Mouse (Mus musculus) ES-Bruce4 (cell line): ENCODE results near the gene Clstn2.

Source experiments
- CTCF ChIP-seq: IDR thresholded peaks from one replicate; pipeline ENCODE4 v1.8.1; 2011; ENCODE audit warnings: low read depth, low read length
- POLR2A ChIP-seq: IDR thresholded peaks from one replicate; pipeline ENCODE4 v1.8.1; 2011; ENCODE audit warnings: low read length; ENCODE audit not compliant: insufficient read depth

DNA sequence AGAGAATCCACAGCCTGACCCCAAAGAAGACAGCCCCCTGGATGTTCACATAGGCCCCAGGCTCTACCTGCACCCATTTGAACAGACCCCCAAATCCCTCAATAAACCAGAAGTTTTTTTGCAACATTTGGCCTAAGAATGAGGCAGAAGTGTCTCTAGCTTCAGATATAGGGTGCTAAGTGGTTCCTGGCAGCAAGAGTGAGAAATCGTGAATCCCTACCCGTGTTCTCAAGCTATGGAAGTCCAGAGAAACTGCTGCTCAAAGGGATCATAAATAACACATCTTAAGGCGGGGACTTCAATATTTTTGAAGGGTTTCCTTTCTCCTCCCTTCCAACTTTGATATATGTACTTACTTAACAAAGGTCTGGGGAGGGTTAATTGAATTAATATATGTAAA is 7.4 kb downstream of the Clstn2 start:
- TF ChIP-seq CTCF, result no peak
- TF ChIP-seq POLR2A, result no peak
